Mouse (Mus musculus) frontal cortex, adult 2 months (tissue): ENCODE data around the gene Lrp1. TPM values are rescaled to one million over a fixed set of nuclear protein-coding genes. Genes with fewer than 3 reads are reported as not detected.
"Not testable (repeated sequence)": the region's sequence is repeated elsewhere in the genome, so short reads cannot be mapped to it uniquely, and the experiment has no call there.

Source experiments
- DNase-seq, 2 experiments: peaks; one replicate each; pipeline ENCODE4 v3.0.0; 2022; ENCODE audit warnings: low spot score in 1 of 2; ENCODE audit errors: extremely low spot score in 1 of 2
- polyA plus RNA-seq: library from polyadenylated mRNA; depleted of rRNA; stranded (reverse); fragments of >200 nt; gene quantifications from 2 replicates; pipeline ENCODE4 v1.2.3, GENCODE M21; 2012; rRNA removed

Gene Lrp1
- polyA plus RNA-seq, result 279 and 283 TPM in 2 replicates

DNA sequence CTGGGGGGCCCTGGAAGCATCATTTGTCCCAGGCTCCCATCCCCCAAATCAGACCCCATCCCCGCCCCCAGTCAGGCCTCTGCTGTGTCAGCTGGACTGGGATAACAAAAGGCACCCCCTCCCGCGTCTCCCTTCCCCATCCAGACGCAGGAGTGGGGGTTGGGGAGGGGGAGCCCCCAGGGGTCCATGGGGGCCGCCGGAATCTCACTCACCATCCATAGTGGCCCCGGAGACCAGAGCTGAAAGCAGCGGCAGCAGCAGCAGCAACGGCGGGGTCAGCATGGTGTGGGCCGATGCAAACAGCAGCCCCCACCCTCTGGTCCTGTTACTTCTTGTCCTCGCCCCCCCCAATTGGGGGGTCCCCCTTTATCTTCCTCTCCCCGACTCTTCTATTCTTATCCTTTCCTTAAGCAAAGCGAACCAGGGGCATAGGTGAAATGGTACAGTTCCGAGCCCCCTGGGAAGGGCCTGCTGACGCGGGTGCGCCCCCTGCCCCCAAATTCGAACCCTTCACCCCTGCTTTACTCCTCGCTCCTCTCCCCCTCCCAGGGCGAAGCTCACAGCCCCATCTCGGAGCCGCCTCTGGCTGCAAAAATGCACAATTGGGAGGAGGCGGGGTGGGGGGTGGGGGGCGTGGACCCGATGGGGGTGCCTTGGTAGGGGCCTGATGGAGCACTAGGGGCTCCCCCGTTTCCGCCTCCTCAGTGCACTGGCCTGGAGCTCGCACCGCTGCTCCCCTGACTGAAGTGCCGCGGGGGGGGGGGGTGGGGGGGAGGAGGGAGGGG lies at the start of gene Lrp1:
Gene Lrp1 (minus strand): TSS at position 743 of the 785 bp plus-strand sequence.
- no peak for DNase-seq

GRCm38 (mm10) chr10:127670185-127670584 lies 49.2 kb upstream of the Lrp1 start:
- DNase-seq, result no peak

GRCm38 (mm10) chr10:127669170-127669569 lies 48.2 kb upstream of the Lrp1 start:
- peak; percentile 56 to 76 for DNase-seq

- DNase-seq, result peak in 1 of 2 experiments; percentile 91
Observed at GRCm38 (mm10) chr10:127668093-127669050, 47.4 kb upstream of the Lrp1 start, which contains the start of gene Nab2. Gene Nab2 (minus strand): TSS chr10:127668568.

GRCm38 (mm10) chr10:127667269-127668092 lies 46.5 kb upstream of the Lrp1 start:
- peak in 1 of 2 experiments; percentile 78 for DNase-seq

DNA sequence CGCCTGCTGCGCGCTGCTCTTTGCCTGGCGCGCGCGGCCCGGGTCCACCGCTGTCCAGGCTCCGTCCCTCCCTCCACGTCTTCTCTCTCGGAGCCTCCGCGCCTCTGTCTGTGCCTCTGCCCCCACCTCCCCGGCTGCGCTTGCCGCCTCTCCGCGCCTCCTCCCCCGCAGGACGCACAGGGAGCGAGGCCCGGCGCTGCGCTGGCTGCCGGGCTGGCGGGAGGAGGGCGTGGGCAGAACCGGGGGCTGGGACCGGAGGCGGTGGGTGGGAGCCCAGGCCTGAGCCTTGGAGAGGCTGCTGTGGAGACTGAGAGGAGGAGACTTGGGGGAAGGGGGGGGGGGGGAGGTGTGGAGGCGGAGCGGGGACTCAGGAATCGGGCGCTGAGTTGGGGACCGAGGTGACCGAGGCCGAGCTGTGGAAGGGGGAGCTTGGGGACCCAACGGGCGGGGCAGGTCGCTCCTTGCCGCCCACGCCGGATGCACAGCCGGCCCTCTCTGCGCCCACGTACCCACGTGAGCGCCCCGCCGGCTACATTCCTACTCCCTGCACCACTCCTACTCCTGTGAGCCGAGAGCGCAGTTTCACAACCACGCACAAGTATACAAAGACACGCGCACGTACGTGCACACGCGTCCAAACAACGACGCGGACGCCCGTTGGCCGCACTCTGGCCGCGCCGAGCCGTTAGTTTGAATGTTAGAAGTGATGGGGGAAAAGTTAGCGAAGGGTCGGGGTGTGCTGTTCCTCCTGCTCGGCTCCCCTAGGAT lies 45.7 kb upstream of the Lrp1 start, which contains the start of gene Nemp1:
Gene Nemp1 (plus strand): TSS at position 401 of the 768 bp plus-strand sequence.
- peak in 1 of 2 experiments; percentile 71 for DNase-seq

GRCm38 (mm10) chr10:127665366-127666181 lies 44.6 kb upstream of the Lrp1 start:
- DNase-seq, result no peak

DNA sequence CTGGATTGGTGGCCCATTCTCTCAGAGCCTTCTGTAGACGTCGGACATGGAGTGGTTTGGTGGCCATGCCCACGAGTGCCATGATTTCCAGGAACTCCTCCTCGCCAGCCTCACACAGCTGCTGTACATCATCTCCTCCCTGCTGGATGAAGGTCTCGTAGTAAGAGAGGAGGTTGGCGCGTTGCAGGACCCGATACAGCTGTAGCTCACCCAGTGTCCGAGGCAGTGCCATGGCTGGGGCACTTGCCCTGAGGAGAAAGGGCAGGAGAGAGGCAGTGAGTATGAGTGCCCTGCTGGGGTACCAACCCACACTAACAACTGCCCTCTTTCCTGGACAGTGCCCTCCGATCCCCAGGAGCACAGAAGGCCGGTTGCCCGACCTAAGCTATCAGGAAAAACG lies 43.9 kb upstream of the Lrp1 start:
- DNase-seq, result no peak

DNA sequence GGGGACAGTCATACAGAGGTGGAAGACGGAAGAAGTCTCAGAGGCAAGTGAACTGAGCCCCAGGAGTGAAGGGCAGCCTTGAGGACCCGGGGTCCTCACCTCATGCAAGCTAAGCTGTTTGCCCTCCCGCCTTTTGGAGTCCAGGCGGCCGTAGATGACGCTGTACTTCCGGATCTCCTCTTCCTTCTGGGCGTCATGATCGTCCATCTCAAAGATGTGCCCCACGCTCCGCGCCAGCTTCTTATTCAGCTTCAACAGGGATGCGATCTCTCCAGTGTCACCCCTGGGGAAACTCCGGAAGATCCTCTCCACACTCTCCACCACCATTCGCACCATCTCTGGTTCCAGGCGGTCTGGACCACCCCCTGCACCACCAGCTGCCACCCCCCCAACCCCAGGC lies 43.2 kb upstream of the Lrp1 start:
- DNase-seq, result no peak

DNA sequence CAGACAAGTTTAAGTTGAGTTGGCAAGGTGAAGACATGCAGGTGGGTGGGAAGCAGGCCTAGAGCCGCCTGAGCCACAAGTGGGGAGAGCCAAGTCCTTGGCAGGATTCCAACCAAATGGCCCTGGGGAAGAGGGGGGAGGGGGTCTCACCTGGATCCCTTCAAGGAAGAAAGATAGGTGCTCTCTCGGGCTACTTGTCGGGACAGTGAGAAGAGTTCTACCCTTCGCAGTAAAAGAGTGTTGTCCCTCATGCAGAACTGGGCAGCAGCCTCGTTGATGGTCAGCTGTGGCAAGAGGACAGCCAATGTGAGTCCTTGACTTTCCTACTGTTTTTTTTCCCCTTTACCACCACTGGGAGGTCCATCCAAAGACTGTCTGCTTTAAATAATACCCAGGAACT lies 42.6 kb upstream of the Lrp1 start:
- no peak for DNase-seq

- no peak for DNase-seq
Observed at GRCm38 (mm10) chr10:127662666-127663253, 41.8 kb upstream of the Lrp1 start.

GRCm38 (mm10) chr10:127661915-127662663 lies 41.1 kb upstream of the Lrp1 start:
- peak in 1 of 2 experiments; percentile 69 for DNase-seq

GRCm38 (mm10) chr10:127661291-127661914 lies 40.5 kb upstream of the Lrp1 start:
- DNase-seq, result no peak

DNA sequence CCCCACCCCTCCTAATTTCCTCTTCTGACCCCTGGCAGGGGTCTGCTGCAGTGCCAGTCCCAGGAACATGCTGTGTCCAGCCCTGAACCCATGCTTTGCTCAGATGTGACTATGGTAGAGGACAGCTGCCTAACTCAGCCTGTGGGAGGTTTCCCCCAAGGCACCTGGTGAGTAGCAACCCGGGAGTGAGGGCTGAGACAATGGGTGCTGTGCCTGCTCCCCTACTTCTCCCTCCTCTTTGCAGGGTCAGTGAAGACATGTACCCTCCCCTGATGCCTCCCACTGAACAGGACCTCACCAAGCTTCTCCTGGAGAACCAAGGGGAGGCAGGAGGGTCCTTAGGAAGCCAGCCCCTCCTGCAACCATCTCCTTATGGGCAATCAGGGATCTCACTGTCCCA lies 38.6 kb upstream of the Lrp1 start:
- DNase-seq, result no peak

GRCm38 (mm10) chr10:127658076-127658475 lies 37.1 kb upstream of the Lrp1 start:
- DNase-seq, result no peak

- not testable (repeated sequence) for DNase-seq
Observed at GRCm38 (mm10) chr10:127657617-127658016, 36.7 kb upstream of the Lrp1 start.

DNA sequence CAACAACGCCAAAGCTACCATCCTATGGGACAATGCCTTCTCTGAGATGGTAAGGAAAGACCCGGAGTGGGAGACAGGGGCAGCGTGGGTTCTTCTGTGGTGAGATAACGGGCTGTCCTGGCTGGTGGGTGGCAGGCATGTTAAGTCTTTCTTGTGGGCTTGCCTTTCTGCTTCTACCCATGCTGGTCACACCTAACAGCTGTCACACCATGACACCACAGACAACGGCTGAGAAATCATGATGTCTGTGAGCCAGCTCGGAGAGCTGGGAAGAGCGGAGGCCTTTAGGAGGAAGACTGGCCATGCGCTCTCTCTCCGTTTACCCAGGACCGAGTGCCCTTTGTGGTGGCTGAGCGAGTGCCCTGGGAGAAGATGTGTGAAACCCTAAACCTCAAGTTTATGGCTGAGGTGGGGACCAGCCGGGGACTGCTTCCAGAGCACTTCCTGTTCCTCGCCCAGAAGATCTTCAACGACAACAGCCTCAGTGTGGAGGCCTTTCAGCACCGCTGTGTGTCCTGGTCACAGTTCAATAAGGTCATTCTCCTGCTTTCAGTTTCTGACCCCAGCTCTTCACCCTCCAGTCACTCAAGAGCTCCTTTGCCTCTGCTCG lies 34.1 kb upstream of the Lrp1 start:
- DNase-seq, result no peak
